Mouse (Mus musculus): ENCODE measurements around the gene Dnajc1. TPM values are rescaled to one million over a fixed set of nuclear protein-coding genes. Genes with fewer than 3 reads are reported as not detected.

Dnajc1 gene
- total RNA-seq, 1 experiment from 2014 or later: 30.1 TPM

DNA sequence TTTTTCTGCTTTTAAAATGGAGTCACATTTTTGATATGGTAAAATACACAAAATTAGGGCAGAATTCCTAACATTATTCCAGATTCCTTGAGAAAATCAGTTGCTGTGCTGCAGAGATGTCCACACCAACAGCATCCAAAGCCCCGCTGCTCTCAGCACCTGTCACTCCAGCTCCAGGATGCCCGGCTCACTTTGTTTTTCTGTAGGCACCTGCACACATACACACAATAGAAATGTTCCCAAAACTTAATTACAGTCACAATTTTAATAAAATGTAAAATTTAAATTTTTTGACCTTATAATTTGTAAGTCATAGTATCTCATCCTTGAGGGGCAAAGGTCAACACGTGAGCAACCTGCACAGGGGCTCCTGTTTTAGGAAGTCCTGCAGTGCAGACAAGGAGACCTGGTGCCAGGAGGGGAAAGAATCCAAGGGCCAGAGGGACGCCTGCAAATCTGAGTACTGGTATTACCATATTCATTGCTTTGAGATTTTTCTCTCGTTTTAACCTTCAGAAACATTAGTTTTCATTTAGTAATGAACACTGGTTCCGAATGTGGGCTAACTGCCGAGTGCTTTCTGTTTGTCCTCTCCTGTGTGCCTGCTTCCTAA is 183.3 kb downstream of the Dnajc1 start:
- ATAC-seq (ENCODE audit: extremely low read depth, insufficient number of reproducible peaks, low FRiP score, poor library complexity, severe bottlenecking): no peak

- ATAC-seq (ENCODE audit: extremely low read depth, insufficient number of reproducible peaks, low FRiP score, poor library complexity, severe bottlenecking): no peak
Measured at GRCm38 (mm10) chr2:18208578-18208977, 184.1 kb downstream of the Dnajc1 start.

- no peak for ATAC-seq (ENCODE audit: extremely low read depth, insufficient number of reproducible peaks, low FRiP score, poor library complexity, severe bottlenecking)
Measured at GRCm38 (mm10) chr2:18206811-18207210, 185.8 kb downstream of the Dnajc1 start.

GRCm38 (mm10) chr2:18205118-18205517 is 187.5 kb downstream of the Dnajc1 start:
- peak; percentile 73; the same call in 1 of the 2 replicates for ATAC-seq (ENCODE audit: extremely low read depth, insufficient number of reproducible peaks, low FRiP score, poor library complexity, severe bottlenecking)

GRCm38 (mm10) chr2:18202923-18203322 is 189.7 kb downstream of the Dnajc1 start:
- no peak for ATAC-seq (ENCODE audit: extremely low read depth, insufficient number of reproducible peaks, low FRiP score, poor library complexity, severe bottlenecking)

DNA sequence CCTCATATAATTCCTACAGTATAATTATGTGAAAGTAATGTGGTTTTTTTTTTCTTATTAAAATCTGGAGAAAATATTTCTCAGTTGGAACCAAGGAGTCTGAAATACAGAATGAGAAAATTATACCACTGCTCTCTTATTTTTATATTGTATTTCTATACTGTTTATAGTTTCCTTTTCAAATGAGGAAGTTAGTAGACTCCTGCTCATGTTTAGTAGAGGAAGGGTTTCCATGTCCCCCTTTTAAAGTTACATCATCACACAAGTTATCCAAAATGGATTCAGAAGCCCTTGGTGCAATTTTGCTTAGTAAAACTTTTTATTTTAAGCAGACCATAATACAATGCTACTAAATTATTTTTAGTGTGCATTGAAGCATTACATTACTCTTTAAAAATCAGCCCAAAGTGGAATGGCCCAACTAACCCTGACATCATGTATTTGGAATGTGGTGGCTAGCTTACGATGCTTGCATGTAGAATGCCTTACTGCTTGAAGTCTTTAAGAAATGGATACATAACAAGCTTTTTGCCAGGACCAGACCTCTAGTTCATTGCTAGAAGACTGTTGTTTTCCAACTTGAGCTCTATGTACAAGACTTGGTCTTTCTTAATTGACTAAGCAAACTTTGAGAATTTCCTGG is 190.7 kb downstream of the Dnajc1 start:
- ATAC-seq (ENCODE audit: extremely low read depth, insufficient number of reproducible peaks, low FRiP score, poor library complexity, severe bottlenecking): no peak

GRCm38 (mm10) chr2:18195691-18196396 is 196.8 kb downstream of the Dnajc1 start:
- ATAC-seq (ENCODE audit: extremely low read depth, insufficient number of reproducible peaks, low FRiP score, poor library complexity, severe bottlenecking): no peak

- no peak for ATAC-seq (ENCODE audit: extremely low read depth, insufficient number of reproducible peaks, low FRiP score, poor library complexity, severe bottlenecking)
Measured at GRCm38 (mm10) chr2:18195285-18195684, 197.3 kb downstream of the Dnajc1 start.

GRCm38 (mm10) chr2:18188367-18188766 is 204.3 kb downstream of the Dnajc1 start:
- ATAC-seq (ENCODE audit: extremely low read depth, insufficient number of reproducible peaks, low FRiP score, poor library complexity, severe bottlenecking): no peak

- no peak for ATAC-seq (ENCODE audit: extremely low read depth, insufficient number of reproducible peaks, low FRiP score, poor library complexity, severe bottlenecking)
Measured at GRCm38 (mm10) chr2:18183079-18183478, 209.6 kb downstream of the Dnajc1 start.

GRCm38 (mm10) chr2:18181631-18182030 is 211.0 kb downstream of the Dnajc1 start:
- ATAC-seq (ENCODE audit: extremely low read depth, insufficient number of reproducible peaks, low FRiP score, poor library complexity, severe bottlenecking): no peak

DNA sequence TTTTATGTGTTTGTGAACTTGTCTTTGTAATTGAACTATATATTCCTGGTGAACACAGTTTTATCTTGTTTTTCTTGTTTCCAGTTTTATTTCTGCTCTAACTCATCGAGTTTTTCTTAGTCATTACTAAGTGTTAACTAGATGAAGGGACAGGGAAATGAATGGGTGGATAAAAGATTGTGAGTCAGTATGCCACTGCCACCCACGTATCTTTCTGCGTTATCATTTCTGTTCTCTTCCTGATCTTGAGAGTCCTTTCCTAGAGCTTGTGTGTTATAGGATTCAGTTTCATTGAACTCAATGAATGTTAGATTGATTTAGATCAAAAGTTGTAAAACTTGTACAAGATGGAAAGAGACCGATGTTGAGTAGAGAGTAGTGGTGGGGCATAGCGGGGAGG is 212.3 kb downstream of the Dnajc1 start:
- no peak for ATAC-seq (ENCODE audit: extremely low read depth, insufficient number of reproducible peaks, low FRiP score, poor library complexity, severe bottlenecking)

DNA sequence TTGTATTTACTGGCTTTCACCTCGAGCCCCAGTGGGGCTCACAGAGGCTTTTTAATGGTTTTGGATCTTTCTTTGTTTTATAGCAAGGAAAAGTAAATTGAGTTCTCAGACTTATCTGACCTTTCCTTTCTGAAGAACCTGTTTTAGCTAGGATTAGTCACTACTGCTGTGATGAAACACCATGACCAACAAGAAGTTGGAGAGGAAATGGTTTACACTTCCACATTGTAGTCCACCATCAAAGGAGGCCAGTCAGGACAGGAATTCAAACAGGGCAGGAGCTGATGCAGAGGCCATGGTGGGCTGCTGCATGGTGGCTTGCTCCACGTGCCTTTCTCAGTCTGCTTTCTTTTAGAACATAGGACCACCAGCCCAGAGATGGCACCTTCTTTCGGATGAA is 216.4 kb downstream of the Dnajc1 start:
- peak; percentile 48; the same call in 1 of the 2 replicates for ATAC-seq (ENCODE audit: extremely low read depth, insufficient number of reproducible peaks, low FRiP score, poor library complexity, severe bottlenecking)

DNA sequence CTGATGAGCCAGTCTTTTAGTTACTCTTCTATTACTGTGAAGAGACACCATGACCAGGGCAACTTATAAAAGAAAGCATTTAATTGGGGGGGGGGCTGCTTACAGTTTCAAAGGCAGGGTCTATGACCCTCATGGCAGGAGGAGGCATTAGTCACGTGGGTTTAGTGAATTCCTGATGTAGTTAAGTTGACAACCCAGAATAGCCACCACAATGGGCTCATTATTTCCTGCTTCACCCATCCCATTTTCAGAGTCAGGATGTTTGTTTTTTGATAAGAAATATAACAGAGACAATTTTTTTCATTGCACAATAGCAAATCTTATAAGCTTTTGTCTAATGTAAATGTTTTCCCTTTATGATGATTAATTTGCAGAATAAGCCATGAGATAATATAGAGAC is 217.4 kb downstream of the Dnajc1 start:
- no peak for ATAC-seq (ENCODE audit: extremely low read depth, insufficient number of reproducible peaks, low FRiP score, poor library complexity, severe bottlenecking)

GRCm38 (mm10) chr2:18169174-18169948 is 223.3 kb downstream of the Dnajc1 start:
- no peak for ATAC-seq (ENCODE audit: extremely low read depth, insufficient number of reproducible peaks, low FRiP score, poor library complexity, severe bottlenecking)

GRCm38 (mm10) chr2:18165511-18165910 is 227.1 kb downstream of the Dnajc1 start:
- no peak for ATAC-seq (ENCODE audit: extremely low read depth, insufficient number of reproducible peaks, low FRiP score, poor library complexity, severe bottlenecking)

DNA sequence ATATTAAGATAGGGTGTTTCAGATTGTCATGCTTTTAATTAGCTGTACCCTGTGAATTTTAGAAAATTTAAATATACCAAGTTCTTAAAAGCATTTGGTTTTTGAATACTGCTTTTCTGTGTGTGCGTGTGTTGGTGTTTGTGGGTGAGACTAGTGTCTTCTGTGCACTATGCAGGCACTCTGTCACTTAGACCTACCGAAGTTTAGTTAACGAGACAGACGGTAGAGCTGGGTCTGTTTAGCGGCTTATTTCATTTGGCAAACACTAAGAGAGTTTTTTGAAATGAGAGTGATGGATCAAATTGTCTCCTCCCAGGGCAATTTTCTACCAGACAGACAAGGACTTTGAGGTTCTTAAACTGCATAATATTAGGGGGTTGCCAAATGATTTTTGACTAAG is 231.6 kb downstream of the Dnajc1 start:
- no peak for ATAC-seq (ENCODE audit: extremely low read depth, insufficient number of reproducible peaks, low FRiP score, poor library complexity, severe bottlenecking)

DNA sequence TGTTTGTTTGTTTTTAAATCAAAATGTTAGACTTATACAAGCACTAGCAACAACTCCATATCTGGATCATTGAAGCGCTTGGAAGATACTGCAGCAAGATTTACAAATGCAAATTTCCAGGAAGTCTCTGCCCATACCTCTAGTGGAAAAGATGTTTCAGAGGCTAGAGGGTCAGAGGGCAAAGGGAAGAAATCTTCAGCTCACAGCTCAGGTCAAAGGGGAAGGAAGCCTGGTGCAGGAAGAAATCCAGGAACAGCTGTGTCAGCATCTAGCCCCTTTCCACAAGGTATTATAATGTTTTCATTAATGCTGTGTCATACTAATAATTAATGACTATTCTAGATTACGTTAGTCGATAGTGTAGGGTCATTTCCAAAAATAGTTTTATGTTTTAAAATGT is 233.2 kb downstream of the Dnajc1 start:
- ATAC-seq (ENCODE audit: extremely low read depth, insufficient number of reproducible peaks, low FRiP score, poor library complexity, severe bottlenecking): no peak

DNA sequence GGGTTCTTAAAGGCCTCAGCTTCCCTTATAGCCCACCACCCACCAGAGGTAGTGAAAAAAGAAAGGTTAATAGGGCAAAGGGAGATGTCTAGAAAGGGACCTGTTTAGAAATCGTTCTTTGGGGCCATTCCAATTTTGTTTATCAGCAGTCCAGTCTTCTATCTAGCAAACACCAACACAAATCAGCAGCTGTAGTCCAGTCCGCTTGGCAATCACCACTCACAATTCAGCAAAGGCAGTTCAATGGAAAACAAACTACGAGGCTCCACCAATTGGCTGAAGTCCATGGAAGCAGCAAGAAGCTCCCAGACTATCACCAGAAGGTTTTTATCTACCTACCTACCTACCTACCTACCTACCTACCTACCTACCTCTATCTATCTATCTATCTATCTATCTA is 236.5 kb downstream of the Dnajc1 start:
- no peak for ATAC-seq (ENCODE audit: extremely low read depth, insufficient number of reproducible peaks, low FRiP score, poor library complexity, severe bottlenecking)
